Mouse (Mus musculus) right cerebral cortex, postnatal 4 days (tissue): Measurements from ENCODE around the gene Rnf25.

Experiments used
- DNase-seq: peaks from one replicate; pipeline ENCODE4 v3.0.0-alpha.2; 2022

Gene Rnf25

DNA sequence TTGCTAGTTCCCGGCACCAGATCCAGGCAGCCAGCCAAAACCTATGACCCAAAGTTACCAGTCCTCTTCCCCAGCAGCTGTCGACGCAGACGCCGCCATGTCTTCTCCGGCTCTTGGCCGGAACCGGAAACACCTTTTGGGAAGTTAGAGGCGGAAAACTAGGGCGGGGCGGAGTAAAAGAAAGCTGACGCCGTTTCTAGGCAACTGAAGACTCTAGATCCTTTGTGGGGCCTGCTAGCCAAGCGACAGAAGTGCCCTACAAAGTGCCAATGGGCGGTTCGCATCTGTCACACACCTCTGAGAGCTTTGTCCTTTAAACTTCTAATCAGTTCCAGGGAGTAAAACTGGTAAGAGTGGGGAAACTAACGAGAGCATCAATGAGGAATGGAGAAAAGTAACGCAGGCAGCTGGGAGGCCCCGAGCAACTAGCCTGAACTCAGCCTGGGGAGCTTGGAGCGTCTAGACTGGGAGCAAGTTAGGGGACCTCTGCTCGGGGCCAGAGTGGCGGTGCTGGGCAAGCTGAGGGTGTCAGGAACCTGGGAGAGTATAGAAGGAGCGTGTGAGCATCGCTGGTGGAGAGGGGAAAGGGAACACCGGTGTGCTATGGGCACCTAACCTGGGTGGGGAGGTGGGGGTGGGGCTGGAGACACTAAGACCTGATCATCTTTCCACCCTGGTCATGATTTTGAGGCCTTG, at the start of gene Rnf25, which contains the start of gene Stk36:
Gene Rnf25, minus strand, starts transcription at position 131 of the 696 bp plus-strand sequence.
Gene Stk36, plus strand, starts transcription at position 179 of the 696 bp plus-strand sequence.
- peak; percentile 80 for DNase-seq

GRCm38 (mm10) chr1:74643926-74644325, 42.7 kb upstream of the Rnf25 start:
- DNase-seq: no peak

DNA sequence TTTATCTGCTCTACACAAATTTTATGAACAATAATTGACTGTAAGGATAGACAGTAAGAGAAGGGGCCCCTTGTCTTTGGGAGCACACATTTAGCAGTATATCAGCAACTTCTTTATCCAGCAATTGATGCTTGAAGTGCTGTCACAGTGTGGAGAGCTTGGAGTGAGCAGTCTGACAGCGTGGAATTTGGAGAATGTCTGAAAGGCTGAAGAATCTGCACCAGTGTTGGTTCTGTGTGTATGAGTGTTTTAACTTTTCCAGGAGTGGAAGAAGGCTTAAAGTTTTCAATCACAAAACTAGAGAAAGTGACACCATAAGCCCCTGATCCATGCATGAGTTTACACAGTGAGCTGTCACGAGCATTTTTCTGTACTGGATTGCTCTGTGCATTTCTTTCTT, 42.3 kb upstream of the Rnf25 start:
- DNase-seq: no peak

GRCm38 (mm10) chr1:74632734-74633133, 31.5 kb upstream of the Rnf25 start:
- no peak for DNase-seq

DNA sequence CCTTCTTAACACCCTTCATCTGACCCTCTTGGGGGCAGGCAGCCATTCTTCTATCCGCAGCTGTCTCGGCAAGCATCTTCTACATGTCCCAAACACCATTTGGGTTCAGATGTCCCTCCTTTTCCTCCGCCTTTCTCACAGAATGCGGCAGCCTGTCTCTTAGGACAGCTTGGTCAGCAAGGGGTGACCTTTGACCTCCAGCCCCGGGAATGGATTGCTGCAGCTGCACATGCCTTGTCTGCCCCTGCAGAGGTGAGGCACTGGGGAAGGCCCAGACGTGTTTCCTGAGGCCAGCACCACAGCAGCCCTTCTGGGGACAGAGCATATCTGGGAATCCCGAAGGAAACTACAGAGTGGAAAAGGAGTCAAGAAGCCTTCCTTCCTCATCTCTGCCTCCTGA, 26.8 kb upstream of the Rnf25 start:
- no peak for DNase-seq

GRCm38 (mm10) chr1:74626076-74626475, 24.9 kb upstream of the Rnf25 start:
- DNase-seq: no peak

DNA sequence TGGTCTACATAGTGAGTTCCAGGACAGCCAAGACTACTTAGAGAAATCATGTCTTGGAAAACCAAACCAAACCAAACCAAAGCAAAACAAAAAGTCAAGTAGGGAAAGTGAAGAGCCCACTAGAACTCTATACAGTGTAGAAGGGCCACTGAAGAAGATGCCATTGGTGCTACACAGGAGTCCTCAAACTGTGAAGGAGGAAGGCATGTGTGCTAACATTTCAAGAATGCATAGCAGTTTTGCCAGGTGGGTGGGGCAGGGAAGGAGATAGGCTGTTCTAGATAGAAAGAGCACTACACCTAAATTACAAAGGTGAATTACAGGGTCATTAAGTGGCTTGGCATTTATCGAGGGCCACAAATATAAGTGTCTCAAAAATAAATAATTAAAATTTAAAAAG, 23.0 kb upstream of the Rnf25 start:
- DNase-seq: no peak

DNA sequence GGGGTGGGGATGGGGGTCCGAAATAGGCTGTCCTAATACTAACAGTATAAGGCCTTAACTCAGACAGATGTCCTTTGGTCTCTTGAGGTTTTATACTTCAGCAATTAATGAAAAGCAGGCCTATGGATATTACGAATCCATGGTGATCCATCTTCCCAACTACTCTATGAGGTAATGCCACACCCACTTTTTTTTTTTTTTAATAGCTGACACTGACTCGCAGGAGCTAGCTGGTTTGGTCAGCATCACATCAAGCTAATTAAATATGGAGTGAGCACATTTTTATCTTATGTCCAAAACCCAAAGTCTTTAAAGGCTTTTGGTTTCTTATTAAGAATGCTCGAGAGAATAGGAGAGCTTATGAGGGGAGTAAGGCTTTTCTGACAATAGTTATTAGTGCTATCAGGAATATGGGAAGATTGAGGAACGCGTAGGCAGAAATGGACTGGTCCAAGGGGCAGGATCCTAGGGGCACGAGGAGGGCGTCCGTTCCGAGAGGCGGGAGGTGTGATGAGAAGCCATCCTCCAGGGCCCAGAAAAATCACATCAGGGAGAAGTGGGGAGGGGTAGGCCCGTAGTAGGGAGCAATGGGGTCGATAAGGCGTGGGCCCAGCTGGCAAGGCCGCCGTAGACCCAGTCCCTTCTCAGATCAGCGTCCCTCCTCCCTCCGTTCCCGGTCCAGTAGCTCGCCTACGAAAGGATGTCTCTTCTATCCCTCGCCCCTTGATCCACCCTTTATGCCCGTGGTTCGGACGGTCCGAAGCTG, 513 bp downstream of the Rnf25 start:
- no peak for DNase-seq

- DNase-seq: no peak
These were observed 6.8 kb downstream of the Rnf25 start for GRCm38 (mm10) chr1:74594434-74594833.

DNA sequence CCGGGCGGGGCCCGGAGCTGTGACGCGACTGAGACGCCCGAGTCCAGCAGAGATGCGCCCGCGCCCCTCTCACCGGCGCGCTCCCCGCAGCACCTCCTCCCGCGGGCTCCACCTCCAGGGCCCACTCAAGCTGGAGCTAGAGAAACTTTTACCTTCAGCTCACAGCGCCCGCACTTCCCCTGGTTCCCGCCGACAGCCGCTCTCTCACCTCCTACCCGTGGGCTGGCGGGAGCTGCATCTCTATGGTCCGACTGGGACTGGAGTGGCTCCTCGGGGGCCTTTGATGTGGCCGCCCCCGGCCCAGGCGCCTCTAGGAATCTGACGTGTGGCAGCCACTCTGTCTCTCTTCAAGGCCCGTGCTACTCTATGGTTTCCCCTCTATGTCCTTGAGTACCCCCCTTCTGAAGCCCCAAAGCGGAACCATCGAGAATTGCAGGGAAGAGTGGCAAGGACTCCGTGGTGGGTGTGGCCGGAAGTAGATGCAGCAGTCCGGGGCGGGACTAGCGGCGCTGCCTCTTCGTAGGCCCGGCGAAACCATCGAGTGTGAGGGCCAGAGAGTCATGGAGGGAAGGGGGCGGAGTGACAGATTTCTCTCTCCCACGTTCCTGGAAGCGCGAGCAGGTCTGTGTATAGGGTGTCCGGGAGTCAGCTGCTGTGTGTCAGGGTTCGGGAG, 13.3 kb downstream of the Rnf25 start, which contains the start of the genes Zfp142 and Bcs1l:
Gene Zfp142, minus strand, starts transcription at position 474 of the 673 bp plus-strand sequence.
Gene Bcs1l, plus strand, starts transcription at position 517 of the 673 bp plus-strand sequence.
- peak; percentile 95 for DNase-seq

GRCm38 (mm10) chr1:74587233-74587772, 13.9 kb downstream of the Rnf25 start:
- DNase-seq: no peak

- no peak for DNase-seq
These were observed 16.4 kb downstream of the Rnf25 start for GRCm38 (mm10) chr1:74584616-74585398.

DNA sequence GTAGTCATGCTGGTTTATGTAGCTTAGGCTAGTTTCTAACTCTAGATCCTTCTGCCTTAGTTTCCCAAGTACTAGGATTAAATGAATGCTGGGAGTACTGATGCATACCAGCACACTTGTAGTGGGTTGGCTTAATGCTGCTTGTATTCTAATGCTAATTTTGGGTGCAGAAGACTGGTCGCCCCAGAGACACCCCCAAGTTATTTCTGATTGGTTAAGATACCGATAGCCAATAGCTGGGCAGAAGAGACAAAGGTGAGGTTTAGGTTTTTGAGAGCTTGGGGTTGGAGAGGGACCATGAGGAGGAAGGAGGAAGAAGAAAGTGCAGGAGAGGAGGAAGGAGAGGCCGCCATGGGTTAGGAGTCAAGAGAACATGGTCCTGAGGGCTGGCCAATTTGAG, 18.6 kb downstream of the Rnf25 start:
- no peak for DNase-seq

GRCm38 (mm10) chr1:74569739-74570719, 31.2 kb downstream of the Rnf25 start:
- no peak for DNase-seq

GRCm38 (mm10) chr1:74565834-74566233, 35.4 kb downstream of the Rnf25 start:
- DNase-seq: no peak

- DNase-seq: no peak
These were observed 42.1 kb downstream of the Rnf25 start for GRCm38 (mm10) chr1:74559061-74559460.

GRCm38 (mm10) chr1:74544184-74544583, 57.0 kb downstream of the Rnf25 start, which contains the start of gene Usp37:
Usp37 (minus strand) TSS chr1:74544284.
- DNase-seq: no peak
